Mouse (Mus musculus) cortical plate, adult 2 months (tissue): ENCODE results near the gene Zfp654.

ENCODE experiments used
- CTCF ChIP-seq: fragments of 200-500 bp; IDR thresholded peaks from 2 replicates; pipeline ENCODE4 v1.5.1; 2011; ENCODE audit warnings: mild to moderate bottlenecking, control low read depth, low read length; ENCODE audit not compliant: insufficient read depth; ENCODE audit errors: extremely low read depth
- POLR2A ChIP-seq: fragments of 200-500 bp; IDR thresholded peaks from 2 replicates; pipeline ENCODE4 v1.6.1; 2011; ENCODE audit warnings: mild to moderate bottlenecking, low read length, control low read depth; ENCODE audit not compliant: insufficient read depth; ENCODE audit errors: extremely low read depth

GRCm38 (mm10) chr16:64851085-64851562 is 328 bp downstream of the Zfp654 start:
- TF ChIP-seq POLR2A, result no peak
- no peak for TF ChIP-seq CTCF
